Mouse (Mus musculus) brain, embryonic 14.5 days (tissue): ENCODE measurements around the gene 1700016H13Rik.

Experiments
- CTCF ChIP-seq: fragments of 200-500 bp; IDR thresholded peaks from 2 replicates; pipeline ENCODE4 v1.5.1; 2012; ENCODE audit warnings: inconsistent platforms, mild to moderate bottlenecking, moderate library complexity, borderline replicate concordance; ENCODE audit not compliant: insufficient read depth, insufficient read length; ENCODE audit errors: extremely low read depth
- POLR2A ChIP-seq: fragments of 200-500 bp; IDR thresholded peaks from 2 replicates; pipeline ENCODE4 v1.6.1; 2012; ENCODE audit warnings: mild to moderate bottlenecking, inconsistent platforms, borderline replicate concordance; ENCODE audit not compliant: poor library complexity, insufficient read depth, insufficient read length, severe bottlenecking; ENCODE audit errors: extremely low read depth

GRCm38 (mm10) chr5:103629111-103629764 is 26.6 kb downstream of the 1700016H13Rik start, which contains the start of gene Slc10a6:
- TF ChIP-seq CTCF (no peak), POLR2A (no peak)
